Mouse (Mus musculus) stomach, embryonic 15.5 days (tissue): ENCODE measurements around the gene Zfp46. TPM values are rescaled to one million over a fixed set of nuclear protein-coding genes. Genes with fewer than 3 reads are reported as not detected.
A peak's percentile ranks its signal among the peaks of the same experiment; 100 is the strongest.

Experiments
- ATAC-seq: fragments of 200-750 bp; cut with Nextera tagmentation; 2 replicates; pipeline ENCODE4 v1.8.0; 2017; ENCODE audit warnings: low read depth, moderate number of reproducible peaks, moderate TSS enrichment; ENCODE audit not compliant: insufficient read depth, low FRiP score
- H3K27ac ChIP-seq: fragments of 300-500 bp; sonication (generic); 2 replicates; pipeline ENCODE4 v1.5.1; 2015; ENCODE audit warnings: mild to moderate bottlenecking, inconsistent platforms
- H3K27me3 ChIP-seq: fragments of 300-500 bp; sonication (generic); replicated peaks from 2 replicates; pipeline ENCODE4 v1.6.1; 2015; ENCODE audit warnings: inconsistent platforms
- H3K36me3 ChIP-seq: fragments of 300-500 bp; sonication (generic); 2 replicates; pipeline ENCODE4 v1.6.1; 2015; ENCODE audit warnings: inconsistent platforms
- H3K4me1 ChIP-seq: fragments of 300-500 bp; sonication (generic); 2 replicates; pipeline ENCODE4 v1.6.1; 2015; ENCODE audit warnings: inconsistent platforms
- H3K4me2 ChIP-seq: fragments of 300-500 bp; sonication (generic); 2 replicates; pipeline ENCODE4 v1.6.1; 2015; ENCODE audit warnings: mild to moderate bottlenecking, inconsistent platforms
- H3K4me3 ChIP-seq: fragments of 300-500 bp; sonication (generic); replicated peaks from 2 replicates; pipeline ENCODE4 v1.5.1; 2015; ENCODE audit warnings: inconsistent platforms
- H3K9ac ChIP-seq: fragments of 300-500 bp; sonication (generic); 2 replicates; pipeline ENCODE4 v1.6.1; 2015; ENCODE audit warnings: inconsistent platforms
- H3K9me3 ChIP-seq: fragments of 300-500 bp; sonication (generic); 2 replicates; pipeline ENCODE4 v1.6.1; 2016; ENCODE audit warnings: inconsistent platforms
- WGBS: fragments of 180-500 bp; shearing (Covaris S2); methylation state at CpG from one replicate; pipeline ENCODE4 v1.1.7; 2015; 5-methylcytosine and 5-hydroxymethylcytosine counted together
- polyA plus RNA-seq: library from polyadenylated mRNA; unstranded; fragments of >200 nt; fragmentation: Nextera tagmentation; extraction: Ambion mirVana; gene quantifications from 2 replicates; pipeline ENCODE4 v1.2.1, GENCODE M21; 2015

Gene Zfp46
- polyA plus RNA-seq, 1 experiment from 2014 or later = 21.0 TPM

DNA sequence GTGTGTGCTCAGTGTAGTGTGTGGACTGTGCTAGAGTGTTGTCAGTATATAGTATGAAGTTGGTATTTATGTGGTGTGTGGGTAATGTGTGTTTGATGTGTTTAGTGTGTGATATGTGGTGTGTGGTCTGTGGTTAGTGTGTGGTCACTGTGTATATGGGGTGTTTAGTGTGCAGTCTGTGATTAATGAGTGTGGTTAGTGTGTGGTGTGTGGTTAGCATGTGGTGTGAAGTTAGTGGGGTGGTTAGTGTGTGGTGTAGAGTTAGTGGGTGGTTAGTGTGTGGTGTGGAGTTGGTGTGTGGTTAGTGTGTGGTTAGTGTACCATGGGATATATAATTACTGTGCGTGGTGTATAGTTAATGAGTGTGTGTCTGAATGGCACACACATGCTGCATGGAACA is 15.6 kb upstream of the Zfp46 start:
- H3K36me3 ChIP-seq = 0 out of 2 replicates have a peak, but pooled peaks cover 9% of the 10 kb centered on the region
- peaks cover 4% of the 10 kb centered on the region; the same call in 1 of the 2 replicates for H3K9me3 ChIP-seq
- no peaks in the 10 kb centered on the region for H3K4me1 ChIP-seq
- no peak overlapping the region for H3K4me2 ChIP-seq
- H3K27ac ChIP-seq = no peak overlapping the region
- no peak for ATAC-seq
- no peaks in the 10 kb centered on the region for H3K27me3 ChIP-seq
- 96% methylated on average over 1 of the region's 1 CpGs for WGBS
- no peak overlapping the region for H3K4me3 ChIP-seq
- H3K9ac ChIP-seq = no peak overlapping the region

DNA sequence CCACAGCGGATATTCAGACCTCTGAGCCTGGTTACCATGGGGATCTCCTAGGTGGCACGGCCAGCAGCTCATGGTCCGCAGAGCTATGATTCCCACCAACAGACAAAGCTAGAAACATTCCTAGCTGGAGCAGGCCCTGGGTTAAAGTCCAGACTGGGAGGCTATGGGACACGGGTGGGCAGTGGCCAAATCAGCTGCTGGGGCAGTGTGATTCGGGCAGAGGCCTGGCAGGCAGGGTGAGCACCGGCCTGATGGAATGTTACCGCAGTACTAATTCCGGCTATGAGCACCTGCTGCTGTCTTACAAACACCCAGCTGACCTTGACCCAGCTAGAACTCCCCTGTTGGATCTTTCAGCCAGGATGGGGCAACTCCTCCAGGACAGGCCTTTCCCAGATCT is 13.8 kb upstream of the Zfp46 start:
- H3K4me1 ChIP-seq = no peaks in the 10 kb centered on the region
- H3K27ac ChIP-seq = no peak overlapping the region
- no peak overlapping the region for H3K9ac ChIP-seq
- WGBS = 84% methylated on average over 8 of the region's 8 CpGs
- no peak overlapping the region for H3K4me3 ChIP-seq
- H3K9me3 ChIP-seq = peaks cover 4% of the 10 kb centered on the region; the same call in 1 of the 2 replicates
- no peaks in the 10 kb centered on the region for H3K27me3 ChIP-seq
- H3K36me3 ChIP-seq = 0 out of 2 replicates have a peak, but pooled peaks cover 10% of the 10 kb centered on the region
- no peak for ATAC-seq
- H3K4me2 ChIP-seq = no peak overlapping the region

- WGBS = 75% methylated on average over 8 of the region's 8 CpGs
- no peak overlapping the region for H3K4me3 ChIP-seq
Observed at GRCm38 (mm10) chr4:136281097-136281496, 3.4 kb upstream of the Zfp46 start.

DNA sequence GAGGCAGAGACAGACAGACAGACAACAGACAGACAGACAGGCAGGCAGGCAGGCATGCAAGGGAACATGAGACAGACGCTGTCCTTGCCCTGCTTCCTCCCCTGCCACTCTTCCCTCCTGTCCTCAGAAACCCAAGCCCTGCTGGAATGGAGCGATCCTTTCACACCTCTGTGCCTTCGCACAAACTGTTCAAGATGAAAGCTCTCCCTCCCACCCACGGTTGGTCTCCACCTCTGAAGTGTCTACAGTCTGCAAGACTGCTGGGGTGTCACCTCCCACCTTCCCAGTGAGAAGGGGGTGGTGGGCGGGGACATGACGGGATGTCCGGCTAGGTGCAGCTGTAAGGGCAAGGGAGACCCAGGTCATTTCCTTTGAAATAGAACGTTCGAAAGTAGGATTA is 2.9 kb upstream of the Zfp46 start:
- Histone ChIP-seq H3K27me3 (no peaks in the 10 kb centered on the region), H3K27ac (no peak overlapping the region), H3K9me3 (no peaks in the 10 kb centered on the region), H3K4me2 (no peak overlapping the region), H3K36me3 (no peaks in the 10 kb centered on the region), H3K4me3 (no peak overlapping the region), H3K9ac (no peak overlapping the region), H3K4me1 (peaks cover 19% of the 10 kb centered on the region)
- WGBS = 58% methylated on average over 9 of the region's 9 CpGs
- ATAC-seq = no peak

More at GRCm38 (mm10) chr4:136281097-136281496, 3.4 kb upstream of the Zfp46 start:
- Histone ChIP-seq H3K9me3 (no peaks in the 10 kb centered on the region), H3K9ac (no peak overlapping the region), H3K36me3 (no peaks in the 10 kb centered on the region), H3K4me2 (no peak overlapping the region), H3K27me3 (no peaks in the 10 kb centered on the region), H3K27ac (no peak overlapping the region), H3K4me1 (peaks cover 16% of the 10 kb centered on the region)
- no peak for ATAC-seq

DNA sequence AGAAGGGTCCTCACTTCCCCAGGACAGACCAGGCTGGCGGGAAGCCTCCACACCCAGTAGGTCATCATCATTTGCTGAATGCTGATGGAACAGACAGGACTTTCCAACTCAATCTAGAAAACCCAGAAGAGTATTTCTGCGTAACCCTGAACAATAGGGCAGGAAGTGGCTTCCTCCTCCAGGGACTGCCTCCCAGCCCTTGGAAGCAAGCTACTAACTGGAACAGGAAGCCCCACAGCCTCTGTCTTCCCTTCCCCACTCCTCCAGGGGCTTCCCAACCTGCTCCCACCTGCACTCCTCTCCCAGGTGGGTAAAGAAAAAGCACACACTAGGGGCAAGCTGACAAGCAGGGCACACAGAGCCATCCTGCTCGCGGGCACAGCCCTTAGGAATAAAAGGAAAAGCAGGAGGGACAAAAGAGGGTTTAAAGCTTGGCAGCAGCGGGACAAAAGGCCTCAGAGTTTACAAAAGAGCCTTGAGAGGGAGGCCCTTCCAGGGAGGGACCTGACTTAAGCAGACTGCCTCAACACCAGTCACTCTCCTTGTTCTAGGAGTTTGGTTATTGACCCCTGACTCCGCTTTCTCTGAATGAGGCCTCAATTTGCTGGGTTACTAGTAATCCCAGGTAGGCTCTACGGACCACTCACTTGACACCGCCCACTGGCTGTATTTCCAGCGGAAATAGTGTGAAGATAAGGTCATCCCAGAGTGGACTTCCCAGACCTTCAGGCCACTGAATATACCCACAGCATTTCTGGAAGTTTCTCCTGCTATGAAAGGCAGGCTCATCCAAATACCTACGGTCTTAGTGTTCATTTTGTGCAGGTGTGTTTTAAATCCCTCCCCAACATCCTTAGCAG is 1.6 kb upstream of the Zfp46 start:
- no peak overlapping the region for H3K9ac ChIP-seq
- peak overlapping the region; percentile 28 for H3K4me2 ChIP-seq

DNA sequence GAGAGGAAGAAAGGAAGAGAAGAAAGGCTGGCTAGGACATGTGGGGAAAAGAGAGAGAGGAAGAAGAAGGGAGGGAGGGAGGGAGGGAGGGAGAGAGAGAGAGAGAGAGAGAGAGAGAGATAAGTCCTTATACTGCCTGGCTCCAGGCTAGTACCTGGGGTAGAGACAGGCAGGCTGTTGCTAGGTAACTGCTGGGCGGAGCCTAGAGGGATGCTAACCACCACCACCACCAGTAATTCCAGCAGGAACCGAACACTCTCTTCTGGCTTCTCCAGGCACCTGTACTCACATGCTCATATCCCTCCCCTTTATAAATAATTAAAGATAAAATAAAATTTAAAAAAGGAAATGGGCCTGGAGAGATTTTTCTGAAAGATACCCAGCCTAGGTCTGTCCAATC is 700 bp upstream of the Zfp46 start:
- H3K36me3 ChIP-seq = peaks cover 13% of the 10 kb centered on the region
- H3K4me3 ChIP-seq = no peak overlapping the region
- peaks cover 27% of the 10 kb centered on the region for H3K4me1 ChIP-seq
- H3K9me3 ChIP-seq = no peaks in the 10 kb centered on the region
- H3K27ac ChIP-seq = peak overlapping the region; percentile 96
- no peak for ATAC-seq
- 43% methylated on average over 2 of the region's 2 CpGs for whole genome bisulfite sequencing
- H3K27me3 ChIP-seq = no peaks in the 10 kb centered on the region
- peak overlapping the region; percentile 84 for H3K4me2 ChIP-seq
- H3K9ac ChIP-seq = no peak overlapping the region

More for the DNA sequence above, 1.6 kb upstream of the Zfp46 start:
- Histone ChIP-seq H3K27me3 (no peaks in the 10 kb centered on the region), H3K4me1 (peaks cover 27% of the 10 kb centered on the region), H3K9me3 (no peaks in the 10 kb centered on the region), H3K36me3 (peaks cover 5% of the 10 kb centered on the region; the same call in 1 of the 2 replicates), H3K4me3 (no peak overlapping the region), H3K27ac (peak overlapping the region; percentile 96)
- no peak for ATAC-seq
- 35% methylated on average over 10 of the region's 10 CpGs for whole genome bisulfite sequencing

- peaks cover 24% of the 10 kb centered on the region for H3K36me3 ChIP-seq
- 28% methylated on average over 6 of the region's 6 CpGs for WGBS
- peak overlapping the region; percentile 96 for H3K27ac ChIP-seq
- H3K9ac ChIP-seq = peak overlapping the region; percentile 10; the same call in 1 of the 2 replicates
- H3K4me2 ChIP-seq = peak overlapping the region; percentile 84
- H3K4me1 ChIP-seq = peaks cover 27% of the 10 kb centered on the region
- H3K9me3 ChIP-seq = no peaks in the 10 kb centered on the region
- ATAC-seq = no peak
- H3K4me3 ChIP-seq = peak overlapping the region; percentile 62
- H3K27me3 ChIP-seq = no peaks in the 10 kb centered on the region
Observed at GRCm38 (mm10) chr4:136284891-136285290, 408 bp downstream of the Zfp46 start.

- peak; percentile 96 for ATAC-seq
- H3K9ac ChIP-seq = peak overlapping the region; percentile 44; the same call in 1 of the 2 replicates
- WGBS = under 1% methylated on average over 25 of the region's 25 CpGs
- H3K4me1 ChIP-seq = peaks cover 27% of the 10 kb centered on the region
- H3K4me2 ChIP-seq = peak overlapping the region; percentile 84
- H3K4me3 ChIP-seq = peak overlapping the region; percentile 62
- peak overlapping the region; percentile 96 for H3K27ac ChIP-seq
- H3K27me3 ChIP-seq = no peaks in the 10 kb centered on the region
- peaks cover 29% of the 10 kb centered on the region for H3K36me3 ChIP-seq
- H3K9me3 ChIP-seq = no peaks in the 10 kb centered on the region
Observed at GRCm38 (mm10) chr4:136285348-136285810, 896 bp downstream of the Zfp46 start.

- peak overlapping the region; percentile 84 for H3K4me2 ChIP-seq
- under 1% methylated on average over 29 of the region's 29 CpGs for WGBS
- H3K36me3 ChIP-seq = peaks cover 34% of the 10 kb centered on the region
- H3K9me3 ChIP-seq = no peaks in the 10 kb centered on the region
- peaks cover 27% of the 10 kb centered on the region for H3K4me1 ChIP-seq
- H3K9ac ChIP-seq = peak overlapping the region; percentile 64
- ATAC-seq = peak; percentile 81
- peak overlapping the region; percentile 62 for H3K4me3 ChIP-seq
- peak overlapping the region; percentile 96 for H3K27ac ChIP-seq
- H3K27me3 ChIP-seq = no peaks in the 10 kb centered on the region
Observed at GRCm38 (mm10) chr4:136285811-136286371, 1.4 kb downstream of the Zfp46 start.

DNA sequence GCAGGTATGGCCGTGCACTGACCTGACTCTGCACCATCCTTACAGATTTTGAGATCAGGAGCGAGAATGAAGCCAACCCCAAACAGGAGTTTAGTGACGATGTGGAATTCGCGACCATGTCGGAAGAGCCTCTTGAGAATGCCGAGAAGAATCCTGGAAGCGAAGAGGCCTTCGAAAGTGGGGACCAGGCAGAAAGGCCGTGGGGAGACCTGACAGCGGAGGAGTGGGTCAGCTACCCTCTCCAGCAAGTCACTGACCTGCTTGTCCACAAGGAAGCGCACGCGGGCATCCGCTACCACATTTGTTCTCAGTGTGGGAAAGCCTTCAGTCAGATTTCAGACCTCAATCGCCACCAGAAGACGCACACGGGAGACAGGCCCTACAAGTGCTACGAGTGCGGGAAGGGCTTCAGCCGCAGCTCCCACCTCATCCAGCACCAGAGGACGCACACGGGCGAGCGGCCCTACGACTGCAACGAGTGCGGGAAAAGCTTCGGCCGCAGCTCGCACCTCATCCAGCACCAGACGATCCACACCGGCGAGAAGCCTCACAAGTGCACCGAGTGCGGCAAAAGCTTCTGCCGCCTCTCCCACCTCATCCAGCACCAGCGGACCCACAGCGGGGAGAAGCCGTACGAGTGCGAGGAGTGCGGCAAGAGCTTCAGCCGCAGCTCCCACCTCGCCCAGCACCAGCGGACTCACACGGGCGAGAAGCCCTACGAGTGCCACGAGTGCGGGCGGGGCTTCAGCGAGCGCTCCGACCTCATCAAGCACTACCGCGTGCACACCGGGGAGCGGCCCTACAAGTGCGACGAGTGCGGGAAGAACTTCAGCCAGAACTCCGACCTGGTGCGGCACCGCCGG is 5.7 kb downstream of the Zfp46 start:
- WGBS = 66% methylated on average over 66 of the region's 66 CpGs
- Histone ChIP-seq H3K4me2 (no peak overlapping the region), H3K4me3 (no peak overlapping the region), H3K9me3 (no peaks in the 10 kb centered on the region), H3K4me1 (peaks cover 11% of the 10 kb centered on the region; the same call in 1 of the 2 replicates), H3K27ac (no peak overlapping the region), H3K36me3 (peaks cover 62% of the 10 kb centered on the region), H3K27me3 (no peaks in the 10 kb centered on the region), H3K9ac (no peak overlapping the region)
- ATAC-seq = no peak

DNA sequence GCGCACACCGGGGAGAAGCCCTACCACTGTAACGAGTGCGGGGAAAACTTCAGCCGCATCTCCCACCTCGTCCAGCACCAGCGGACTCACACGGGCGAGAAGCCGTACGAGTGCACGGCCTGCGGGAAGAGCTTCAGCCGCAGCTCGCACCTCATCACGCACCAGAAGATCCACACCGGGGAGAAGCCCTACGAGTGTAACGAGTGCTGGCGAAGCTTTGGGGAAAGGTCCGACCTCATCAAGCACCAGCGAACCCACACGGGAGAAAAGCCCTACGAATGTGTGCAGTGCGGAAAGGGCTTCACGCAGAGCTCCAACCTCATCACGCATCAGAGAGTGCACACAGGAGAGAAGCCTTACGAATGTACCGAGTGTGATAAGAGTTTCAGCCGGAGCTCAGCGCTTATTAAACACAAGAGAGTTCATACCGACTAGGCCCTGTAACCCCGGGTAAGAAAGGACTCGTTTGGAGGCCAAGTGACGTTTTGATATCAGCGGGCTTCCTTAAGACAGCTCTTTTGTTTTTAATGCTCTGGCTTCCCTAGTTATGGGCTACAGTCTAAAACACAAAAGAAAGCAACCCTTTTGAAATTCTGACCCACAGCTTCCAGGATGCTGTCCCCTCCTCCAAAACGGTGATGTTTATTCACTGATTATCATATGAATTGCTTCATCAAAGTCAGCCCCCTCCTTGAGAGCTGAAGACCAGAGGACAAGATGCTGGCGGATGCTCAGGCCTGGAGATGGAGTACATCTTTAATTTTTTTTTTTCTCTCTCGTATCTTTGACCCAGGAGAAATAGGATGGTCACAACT is 6.5 kb downstream of the Zfp46 start:
- Histone ChIP-seq H3K4me3 (no peak overlapping the region), H3K27me3 (no peaks in the 10 kb centered on the region), H3K4me1 (peaks cover 11% of the 10 kb centered on the region; the same call in 1 of the 2 replicates), H3K9me3 (no peaks in the 10 kb centered on the region), H3K4me2 (no peak overlapping the region), H3K36me3 (peaks cover 62% of the 10 kb centered on the region), H3K27ac (no peak overlapping the region), H3K9ac (no peak overlapping the region)
- ATAC-seq = no peak
- 74% methylated on average over 39 of the region's 39 CpGs for WGBS
